Mouse (Mus musculus): ENCODE measurements around the gene Pde3b.
"Not testable (repeated sequence)": the region's sequence is repeated elsewhere in the genome, so short reads cannot be mapped to it uniquely, and the experiment has no call there.

The Pde3b gene

DNA sequence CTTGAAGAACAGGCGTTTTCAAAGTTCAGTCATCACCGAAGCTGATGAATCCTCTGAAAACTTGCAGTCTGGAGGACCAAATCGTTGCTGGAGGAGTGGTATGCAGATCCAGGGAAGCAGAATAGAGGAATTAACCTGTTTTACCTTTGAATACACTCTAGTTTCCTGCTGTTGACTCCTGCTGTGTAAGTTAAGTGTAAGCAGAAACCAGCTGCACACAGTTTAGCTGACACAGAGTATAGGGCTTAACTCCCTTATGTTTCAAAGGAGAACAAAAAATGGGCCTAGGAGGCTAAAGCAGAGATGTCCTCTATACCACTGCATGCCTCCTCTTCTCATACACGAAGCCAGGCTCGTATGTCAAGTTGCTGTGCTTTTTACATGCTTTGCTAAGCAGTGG lies 63.8 kb downstream of the Pde3b start:
- no peak for DNase-seq (ENCODE audit: low read depth in 2 of 2, low spot score in 2 of 2)

DNA sequence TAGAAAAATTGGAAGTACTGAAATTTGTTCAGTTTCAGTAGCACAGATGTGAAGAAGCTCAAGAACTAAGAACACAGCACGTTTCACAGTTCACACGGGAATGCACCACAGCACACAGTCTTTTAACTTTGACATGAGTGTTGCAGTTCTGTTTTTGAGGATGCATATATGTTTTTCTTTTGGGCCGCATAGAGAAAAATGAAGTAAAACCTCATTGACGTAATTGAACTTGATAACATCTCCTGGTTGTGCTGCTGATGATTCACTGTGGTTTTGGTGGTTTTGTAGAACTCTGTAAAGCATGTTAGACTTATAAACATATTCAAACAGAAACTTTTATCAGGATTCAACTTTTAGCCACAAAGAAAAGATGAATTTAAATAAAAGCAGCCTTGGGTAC lies 64.7 kb downstream of the Pde3b start:
- DNase-seq (ENCODE audit: low read depth in 2 of 2, low spot score in 2 of 2) = peak; percentile 65 to 82

DNA sequence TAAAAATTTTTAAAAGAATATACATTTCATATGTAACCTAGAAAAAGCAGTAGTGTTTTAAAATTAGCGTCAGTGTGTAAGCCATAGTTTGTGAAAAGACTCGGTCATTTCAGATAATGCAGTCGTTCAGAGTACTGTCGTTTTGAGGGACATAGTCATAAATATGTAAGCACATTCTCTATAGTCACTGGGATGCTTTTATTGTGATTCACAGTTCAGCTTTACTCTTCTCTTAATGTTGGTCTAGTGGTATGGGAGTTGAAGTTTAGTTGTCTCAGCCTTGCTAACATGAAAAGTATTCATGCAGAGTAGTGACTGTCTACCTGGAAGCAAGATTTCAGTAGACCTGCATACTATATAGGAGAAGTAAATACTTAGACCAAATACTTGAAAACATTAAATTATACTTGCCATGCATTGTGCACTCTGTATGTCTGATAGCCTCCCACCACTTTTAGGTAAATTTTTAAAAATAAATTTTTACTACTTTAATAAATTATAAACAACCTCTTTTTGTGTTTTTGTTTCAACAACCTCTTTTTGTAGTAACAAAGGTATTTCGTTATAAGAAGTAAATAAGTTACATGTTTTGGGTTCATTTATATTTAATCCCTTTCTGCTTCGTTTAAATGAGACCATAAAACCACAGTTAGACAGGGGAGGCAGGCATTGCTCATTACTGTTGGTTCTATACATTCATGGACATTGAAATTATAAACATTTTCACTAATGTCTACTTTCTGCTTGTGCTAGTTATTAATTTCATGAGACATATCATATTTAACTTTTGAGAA lies 65.3 kb downstream of the Pde3b start:
- no peak for DNase-seq (ENCODE audit: low read depth in 2 of 2, low spot score in 2 of 2)

DNA sequence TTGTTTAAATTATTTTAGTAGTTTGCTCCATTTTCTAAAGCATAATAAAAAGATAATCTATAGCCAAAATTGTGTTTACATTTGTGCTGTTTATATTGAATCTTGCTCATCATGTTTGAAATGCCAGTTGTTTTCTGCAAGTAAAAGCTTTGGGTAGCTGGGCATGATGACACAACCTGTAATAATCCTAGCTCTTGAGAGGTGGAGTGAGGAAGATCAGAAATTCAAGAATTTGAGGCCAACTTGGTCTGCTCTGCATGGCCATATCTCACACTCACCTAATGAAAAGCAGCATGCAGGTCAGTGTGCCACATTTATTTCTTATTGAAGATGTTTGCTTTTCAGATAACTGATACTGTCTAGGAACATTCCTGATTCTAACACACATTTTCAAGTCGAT lies 65.9 kb downstream of the Pde3b start:
- no peak for DNase-seq (ENCODE audit: low read depth in 2 of 2, low spot score in 2 of 2)

DNA sequence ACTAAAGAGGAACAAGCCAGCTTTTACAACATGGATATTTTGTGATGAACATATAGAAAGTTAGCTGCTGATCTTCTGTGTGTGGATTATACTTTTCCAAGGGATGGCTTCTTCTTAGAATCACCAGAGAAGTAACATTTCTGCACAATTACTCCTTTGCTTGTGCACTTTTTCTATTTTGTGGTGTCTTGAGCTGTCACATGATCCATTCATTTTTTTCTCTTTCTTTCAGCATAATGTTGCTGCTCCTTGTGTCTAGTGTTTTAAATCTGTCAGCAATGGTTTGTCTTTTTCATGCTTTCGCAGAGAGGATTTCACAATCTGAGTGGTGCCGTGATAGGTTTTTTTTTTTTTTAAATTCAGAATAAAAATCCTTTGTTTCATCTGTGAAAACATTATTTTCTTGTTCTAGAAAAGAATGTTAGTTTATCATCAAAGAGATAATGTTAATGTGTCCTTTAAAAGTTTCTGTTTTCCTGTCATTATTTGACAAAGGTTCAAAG lies 66.4 kb downstream of the Pde3b start:
- DNase-seq (ENCODE audit: low read depth in 2 of 2, low spot score in 2 of 2) = no peak

DNA sequence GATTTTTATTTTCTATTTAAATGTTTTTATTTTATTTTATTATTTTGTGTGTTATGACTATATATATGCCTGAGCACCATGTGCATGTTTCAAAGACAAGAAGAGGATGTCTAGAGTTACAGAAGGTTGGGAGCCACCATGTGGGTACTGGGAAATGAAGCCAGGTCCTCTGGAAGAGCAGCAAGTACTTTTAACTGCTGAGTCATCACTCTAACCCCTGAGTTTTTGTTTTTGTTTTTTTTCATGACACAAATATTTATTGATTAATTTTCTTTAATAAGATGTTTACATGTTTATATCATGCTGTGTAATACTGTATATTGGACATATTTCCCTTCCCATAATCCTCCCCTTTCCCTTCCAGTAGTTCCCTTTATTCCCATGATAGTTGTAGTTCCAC lies 77.5 kb downstream of the Pde3b start:
- no peak for DNase-seq (ENCODE audit: low read depth in 2 of 2, low spot score in 2 of 2)

DNA sequence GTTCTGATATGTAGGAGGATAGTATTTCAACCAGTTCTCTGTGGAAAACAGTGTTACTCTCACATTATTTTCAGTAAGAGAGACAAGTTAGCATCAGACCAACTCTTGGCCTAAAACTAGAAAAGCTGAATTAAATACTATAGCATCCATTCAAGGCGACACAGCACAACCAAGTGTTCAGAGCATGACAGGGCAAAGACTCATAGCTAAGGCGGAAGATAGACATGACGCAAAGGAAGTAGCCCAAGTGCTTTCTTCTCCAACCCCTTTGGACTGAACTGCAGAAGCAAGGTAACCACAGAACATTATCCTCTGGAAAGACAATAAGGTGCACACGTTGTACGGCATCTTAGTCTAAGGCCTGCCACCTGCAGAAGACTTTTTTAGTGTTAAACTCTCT lies 79.0 kb downstream of the Pde3b start:
- DNase-seq (ENCODE audit: low read depth in 2 of 2, low spot score in 2 of 2) = peak; percentile 56 to 61

DNA sequence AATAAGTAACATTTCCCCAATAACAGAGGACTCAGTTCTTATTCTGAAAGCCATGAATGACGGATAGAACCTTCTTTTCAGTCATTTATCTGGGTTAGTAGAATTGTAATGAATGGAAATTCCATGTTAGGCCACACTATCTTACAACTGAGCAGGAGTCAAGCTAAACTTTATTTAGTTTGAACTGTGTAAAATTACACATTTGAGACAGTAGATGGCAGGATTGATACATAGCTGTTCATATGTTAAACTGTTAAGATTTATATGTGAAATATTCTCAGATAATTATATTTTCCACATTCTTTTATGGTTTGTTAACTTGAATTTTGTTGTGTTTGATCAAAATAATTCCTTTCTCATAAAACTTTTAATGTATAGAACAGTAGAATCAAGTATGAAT lies 84.2 kb downstream of the Pde3b start:
- no peak for DNase-seq (ENCODE audit: low read depth in 2 of 2, low spot score in 2 of 2)

DNA sequence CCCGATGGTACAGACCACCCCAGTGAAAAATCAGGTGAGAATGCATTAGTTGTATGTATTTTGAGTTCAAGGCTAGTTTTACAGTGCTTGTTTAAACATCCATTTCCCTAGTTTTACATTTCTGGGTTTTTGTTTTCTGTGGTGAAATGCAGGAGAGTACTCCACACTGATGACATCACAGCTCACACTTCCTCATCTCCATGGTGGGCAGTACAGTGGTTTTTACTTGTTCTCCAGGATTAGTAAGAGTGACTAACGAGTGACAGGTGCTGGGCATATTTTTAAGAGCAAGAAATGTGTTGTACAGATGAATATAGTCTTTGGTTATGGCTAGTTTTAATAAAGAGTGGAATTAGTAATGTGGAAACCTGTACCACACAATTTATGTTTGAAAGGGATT lies 93.8 kb downstream of the Pde3b start:
- no peak for DNase-seq (ENCODE audit: low read depth in 2 of 2, low spot score in 2 of 2)

DNA sequence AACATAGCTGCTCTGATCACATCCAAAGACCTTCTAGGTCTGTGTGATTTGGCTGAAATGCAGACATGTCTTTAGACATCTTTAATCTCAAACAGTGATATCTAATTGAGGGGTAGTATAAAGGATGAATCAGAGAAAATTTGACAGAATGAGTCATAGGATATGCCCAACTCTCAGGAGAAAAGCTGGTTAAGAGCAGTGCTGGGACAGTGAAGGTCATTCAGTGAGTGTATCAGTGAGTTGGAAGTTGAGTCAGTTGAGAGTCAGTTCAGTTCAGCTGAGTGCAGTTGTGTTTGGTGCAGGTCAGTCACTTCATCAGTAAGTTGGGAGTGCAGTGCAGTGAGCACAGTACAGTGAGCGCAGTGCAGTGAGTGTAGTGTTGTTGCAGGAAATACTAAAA lies 105.0 kb downstream of the Pde3b start:
- no peak for DNase-seq (ENCODE audit: low read depth in 2 of 2, low spot score in 2 of 2)

DNA sequence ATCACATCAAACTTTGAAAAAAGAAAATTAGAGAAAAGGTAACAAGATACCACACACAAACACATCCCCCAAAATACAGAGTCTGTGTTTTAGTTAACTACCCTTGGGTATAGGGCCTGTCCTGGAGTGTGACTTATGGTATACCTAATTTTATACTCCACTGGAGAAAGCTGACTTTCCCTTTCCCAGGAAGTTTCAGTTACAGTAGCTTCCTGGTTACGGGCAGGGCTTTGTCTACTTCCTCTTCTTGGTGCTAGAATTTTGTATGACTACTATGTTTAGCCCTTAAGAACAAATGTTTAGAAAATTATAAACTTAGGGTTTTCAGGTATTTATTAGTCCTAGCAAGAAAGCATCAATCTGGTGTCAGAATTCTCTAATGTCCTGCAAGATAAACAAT lies 111.2 kb downstream of the Pde3b start:
- DNase-seq (ENCODE audit: low read depth in 2 of 2, low spot score in 2 of 2) = no peak

DNA sequence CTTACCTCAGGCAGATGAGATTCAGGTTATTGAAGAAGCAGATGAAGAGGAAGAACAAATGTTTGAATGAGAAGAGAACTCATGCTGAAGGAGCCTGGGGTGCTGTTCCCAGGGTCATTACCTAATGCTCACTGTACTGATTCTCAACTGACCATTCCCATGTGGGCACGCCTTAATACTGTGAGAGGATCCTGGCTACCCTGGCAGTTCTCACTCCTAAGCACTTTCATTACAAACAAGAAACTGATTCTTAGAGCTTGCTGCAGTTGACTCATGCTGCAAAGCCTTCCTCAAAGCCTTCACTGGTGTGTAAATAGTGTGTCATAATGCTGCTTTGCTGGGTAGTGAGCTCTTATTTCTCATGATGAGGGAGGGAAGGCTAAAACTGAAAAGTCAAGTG lies 121.1 kb downstream of the Pde3b start:
- DNase-seq (ENCODE audit: low read depth in 2 of 2, low spot score in 2 of 2) = no peak

DNA sequence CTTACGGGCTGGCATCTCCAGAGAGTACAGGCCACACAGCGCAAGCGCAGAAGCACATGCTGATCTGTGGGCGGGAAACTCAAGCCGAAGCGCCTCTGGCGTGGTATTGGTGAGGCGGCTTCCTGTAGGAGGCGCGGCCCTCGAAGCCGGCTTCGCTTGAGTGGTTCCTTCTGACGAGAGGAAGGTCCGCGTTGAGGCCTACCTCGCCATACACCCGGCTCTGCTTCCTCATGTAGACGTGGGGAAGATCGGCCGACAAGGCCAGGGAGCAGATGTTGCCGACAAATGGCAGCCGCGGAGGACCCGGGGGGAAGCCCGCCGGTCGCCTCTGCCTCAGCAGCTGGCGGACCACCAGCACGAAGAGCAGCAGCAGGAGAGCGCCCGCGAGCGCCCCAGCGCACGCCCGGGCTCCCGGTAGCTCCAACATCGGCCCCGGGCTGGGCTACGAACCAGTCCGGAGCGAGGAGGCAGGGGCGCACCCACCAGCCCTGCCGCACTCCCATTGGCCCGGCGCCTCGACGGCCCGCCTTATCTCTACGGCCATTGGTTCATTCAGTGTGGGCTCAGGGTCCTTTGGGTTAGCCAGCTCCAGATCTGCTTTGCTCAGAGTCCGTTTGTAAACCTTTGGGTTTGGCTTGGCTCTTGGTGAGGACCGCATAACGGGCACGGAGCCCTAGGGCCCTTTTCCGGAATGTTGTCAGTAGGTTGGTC lies 147.6 kb downstream of the Pde3b start, which contains the start of gene Cyp2r1:
Cyp2r1 (minus strand) TSS at position 442 of the 711 bp plus-strand sequence.
- DNase-seq (ENCODE audit: low read depth in 2 of 2, low spot score in 2 of 2) = peak; percentile 88 to 89

DNA sequence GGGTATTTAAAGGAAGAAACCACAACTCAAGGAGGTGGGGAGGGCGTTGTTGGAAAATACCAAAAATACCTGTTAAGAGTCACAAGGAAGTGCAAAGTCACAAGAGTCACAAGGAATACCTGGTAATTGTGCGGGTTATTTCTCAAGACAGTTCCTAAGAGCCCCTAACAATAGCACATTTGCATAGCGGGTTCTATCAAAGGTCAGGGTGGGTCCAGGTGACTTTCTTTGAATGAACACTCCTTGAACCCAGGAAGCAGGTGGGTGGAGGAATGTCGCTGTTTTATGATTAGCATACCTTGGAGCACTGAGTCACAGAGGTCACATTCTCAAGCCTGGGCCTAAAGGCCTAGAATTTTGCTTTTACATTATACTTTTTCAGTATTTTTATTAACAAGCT lies 158.8 kb downstream of the Pde3b start:
- DNase-seq (ENCODE audit: low read depth in 2 of 2, low spot score in 2 of 2) = not testable (repeated sequence)

DNA sequence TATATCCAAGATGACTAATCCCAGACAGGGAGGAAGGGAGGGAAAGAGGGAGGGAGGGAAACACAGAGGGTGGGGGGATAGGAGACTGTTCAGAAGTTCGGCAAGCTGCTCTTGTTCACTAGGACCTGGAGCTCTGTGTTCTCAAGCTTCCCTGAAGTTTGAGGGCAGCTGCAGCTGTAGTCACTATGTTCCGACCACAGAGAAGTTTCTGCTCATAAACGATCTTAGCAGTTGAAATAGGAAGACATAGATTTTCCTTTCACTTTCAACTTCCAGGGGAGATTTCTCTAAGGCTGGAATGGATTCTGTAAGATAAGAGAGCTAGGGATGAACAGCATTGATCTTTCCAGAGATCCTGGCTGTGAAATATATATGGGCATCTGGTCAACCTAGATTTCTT lies 161.8 kb downstream of the Pde3b start:
- DNase-seq (ENCODE audit: low read depth in 2 of 2, low spot score in 2 of 2) = no peak

DNA sequence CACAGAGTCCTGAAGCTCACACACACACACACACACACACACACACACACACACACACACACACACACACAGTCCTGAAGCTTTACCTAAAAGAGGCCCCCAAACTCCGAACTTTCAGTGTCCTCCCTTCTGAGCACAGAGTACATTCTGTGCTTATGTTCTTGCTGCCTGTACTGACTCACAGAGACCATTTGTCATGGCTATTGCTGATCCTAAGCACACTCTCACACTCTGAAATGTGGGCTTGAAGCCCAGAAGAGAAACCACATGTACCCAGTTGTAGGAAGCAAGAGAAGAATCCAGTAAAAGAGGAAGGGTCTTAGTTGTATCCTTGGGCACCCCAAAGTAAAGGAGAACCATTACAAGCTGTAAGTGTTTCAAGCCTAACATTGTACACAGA lies 162.6 kb downstream of the Pde3b start:
- no peak for DNase-seq (ENCODE audit: low read depth in 2 of 2, low spot score in 2 of 2)

DNA sequence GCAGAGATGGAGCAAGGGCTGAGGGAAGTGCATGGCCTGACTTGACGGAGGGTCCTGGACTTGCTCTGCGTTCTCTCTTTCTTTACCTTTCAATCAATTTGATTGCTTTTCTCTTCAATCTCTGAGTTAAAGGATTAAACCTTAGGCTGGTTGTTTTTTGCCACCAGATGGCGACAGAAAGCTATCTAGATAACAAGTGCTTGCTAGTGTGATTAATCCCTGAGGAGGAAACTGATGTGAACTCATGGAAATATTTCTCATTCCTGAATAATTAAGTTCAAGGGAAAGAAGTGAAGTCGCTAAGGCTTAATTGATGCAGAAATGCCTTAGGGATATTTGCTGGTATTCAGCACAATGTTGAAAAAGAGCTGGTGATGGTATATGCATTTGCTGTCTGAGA lies 165.3 kb downstream of the Pde3b start:
- peak in 1 of 2 experiments; percentile 40 for DNase-seq (ENCODE audit: low read depth in 2 of 2, low spot score in 2 of 2)

DNA sequence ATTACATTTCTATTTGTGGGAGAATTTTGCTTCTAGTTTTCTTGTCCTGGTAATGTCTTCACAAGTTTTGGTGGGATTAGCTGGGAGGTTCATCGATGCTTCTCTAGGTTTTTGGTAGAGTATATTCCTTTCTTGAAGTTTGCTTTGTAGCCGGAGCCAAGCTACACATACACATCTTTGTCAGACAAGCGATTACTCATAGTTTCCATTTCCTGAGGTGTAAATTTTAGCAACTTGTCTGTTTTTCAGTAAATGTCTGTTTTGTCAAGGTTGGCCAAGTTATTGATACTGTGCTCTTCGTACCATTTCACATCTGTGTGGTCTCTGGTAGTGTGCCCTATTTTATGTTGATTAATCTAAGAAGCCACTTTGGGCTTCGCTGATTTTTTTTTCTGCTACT lies 166.1 kb downstream of the Pde3b start:
- DNase-seq (ENCODE audit: low read depth in 2 of 2, low spot score in 2 of 2) = no peak

DNA sequence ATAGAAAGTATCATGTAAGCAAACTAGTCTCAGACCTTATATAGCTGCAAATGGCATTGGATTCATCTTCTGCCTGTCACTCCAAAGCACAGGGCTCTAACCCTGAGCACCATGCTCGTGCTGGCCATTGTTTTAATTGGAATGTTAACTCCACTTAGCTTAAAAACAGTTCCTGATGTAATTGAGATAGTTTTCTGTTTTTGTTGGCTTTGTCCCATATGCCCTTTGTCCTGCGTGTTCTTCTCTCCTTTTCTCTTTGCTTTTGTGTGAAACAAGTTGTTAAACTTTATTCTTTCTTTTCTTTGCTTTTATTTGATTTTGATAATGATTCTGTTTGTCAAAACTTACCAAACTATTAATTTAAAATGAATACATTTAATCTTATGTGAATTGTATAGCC lies 167.4 kb downstream of the Pde3b start:
- DNase-seq (ENCODE audit: low read depth in 2 of 2, low spot score in 2 of 2) = no peak
